Mouse (Mus musculus) cortical plate, adult 2 months (tissue): Measurements from ENCODE around the gene Rnf167.

Experiments used
- CTCF ChIP-seq: fragments of 200-500 bp; IDR thresholded peaks from 2 replicates; pipeline ENCODE4 v1.5.1; 2011; ENCODE audit warnings: mild to moderate bottlenecking, control low read depth, low read length; ENCODE audit not compliant: insufficient read depth; ENCODE audit errors: extremely low read depth
- POLR2A ChIP-seq: fragments of 200-500 bp; IDR thresholded peaks from 2 replicates; pipeline ENCODE4 v1.6.1; 2011; ENCODE audit warnings: mild to moderate bottlenecking, low read length, control low read depth; ENCODE audit not compliant: insufficient read depth; ENCODE audit errors: extremely low read depth

- no peak for TF ChIP-seq CTCF
- peak; percentile 66; the same call in 1 of the 2 replicates for TF ChIP-seq POLR2A
These were observed at the start of gene Rnf167, which contains the start of gene Slc25a11 for GRCm38 (mm10) chr11:70646691-70647650.
